Mouse (Mus musculus) neural tube, embryonic 11.5 days (tissue): ENCODE measurements around the gene Clca3a2. TPM values are rescaled to one million over a fixed set of nuclear protein-coding genes. Genes with fewer than 3 reads are reported as not detected.
"Not testable (repeated sequence)": the region's sequence is repeated elsewhere in the genome, so short reads cannot be mapped to it uniquely, and the experiment has no call there.

ENCODE experiments used
- ATAC-seq: fragments of 200-750 bp; cut with Nextera tagmentation; 2 replicates; pipeline ENCODE4 v1.8.0; 2017; ENCODE audit warnings: moderate number of reproducible peaks, mild to moderate bottlenecking, moderate TSS enrichment, moderate library complexity; ENCODE audit not compliant: insufficient read depth, low FRiP score, low TSS enrichment
- DNase-seq: peaks from one replicate; pipeline ENCODE4 v3.0.0-alpha.2; 2015; ENCODE audit warnings: low spot score
- H3K27ac ChIP-seq: fragments of 300-500 bp; sonication (generic); 2 replicates; pipeline ENCODE4 v1.5.1; 2014; ENCODE audit warnings: low read depth, mild to moderate bottlenecking, low read length
- H3K27me3 ChIP-seq: fragments of 300-500 bp; sonication (generic); 2 replicates; pipeline ENCODE4 v1.6.1; 2014; ENCODE audit warnings: mild to moderate bottlenecking, low read length, mixed read lengths; ENCODE audit not compliant: control insufficient read depth, insufficient read depth
- H3K36me3 ChIP-seq: fragments of 300-500 bp; sonication (generic); 2 replicates; pipeline ENCODE4 v1.6.1; 2014; ENCODE audit warnings: mild to moderate bottlenecking, low read length, moderate library complexity, mixed read lengths; ENCODE audit not compliant: control insufficient read depth, insufficient read depth
- H3K4me1 ChIP-seq: fragments of 300-500 bp; sonication (generic); 2 replicates; pipeline ENCODE4 v1.6.1; 2014; ENCODE audit warnings: low read length, mixed read lengths; ENCODE audit not compliant: control insufficient read depth, insufficient read depth
- H3K4me2 ChIP-seq: fragments of 300-500 bp; sonication (generic); 2 replicates; pipeline ENCODE4 v1.6.1; 2014; ENCODE audit warnings: low read depth, mild to moderate bottlenecking, moderate library complexity
- H3K4me3 ChIP-seq: fragments of 300-500 bp; sonication (generic); 2 replicates; pipeline ENCODE4 v1.5.1; 2014; ENCODE audit warnings: low read depth, low read length
- H3K9ac ChIP-seq: fragments of 300-500 bp; sonication (generic); 2 replicates; pipeline ENCODE4 v1.6.1; 2014; ENCODE audit warnings: mild to moderate bottlenecking, low read length
- H3K9me3 ChIP-seq: fragments of 300-500 bp; sonication (generic); 2 replicates; pipeline ENCODE4 v1.6.1; 2016; ENCODE audit warnings: low read length; ENCODE audit not compliant: control insufficient read depth
- WGBS: fragments of 180-500 bp; shearing (Covaris S2); extraction: QIAGEN DNeasy Blood & Tissue Kit; methylation state at CpG from one replicate; pipeline ENCODE4 v1.1.7; 2014; 5-methylcytosine and 5-hydroxymethylcytosine counted together
- polyA plus RNA-seq: library from polyadenylated mRNA; unstranded; fragments of >200 nt; fragmentation: Nextera tagmentation; extraction: Ambion mirVana; gene quantifications from 2 replicates; pipeline ENCODE4 v1.2.1, GENCODE M21; 2014

The Clca3a2 gene
- polyA plus RNA-seq, 1 experiment from 2014 or later: not detected

- not testable (repeated sequence) for H3K4me2 ChIP-seq, ATAC-seq, H3K4me3 ChIP-seq, H3K4me1 ChIP-seq, H3K9me3 ChIP-seq, H3K36me3 ChIP-seq, H3K27ac ChIP-seq, H3K9ac ChIP-seq, H3K27me3 ChIP-seq, DNase-seq
- 81% methylated on average over 8 of the region's 8 CpGs for WGBS
Measured at GRCm38 (mm10) chr3:144756103-144756502, 63.2 kb downstream of the Clca3a2 start.

GRCm38 (mm10) chr3:144753120-144753519 is 66.2 kb downstream of the Clca3a2 start:
- Histone ChIP-seq H3K9me3 (no peaks in the 10 kb centered on the region), H3K27me3 (no peaks in the 10 kb centered on the region), H3K9ac (no peak overlapping the region), H3K4me2 (no peak overlapping the region), H3K4me3 (no peak overlapping the region), H3K36me3 (no peaks in the 10 kb centered on the region), H3K4me1 (no peaks in the 10 kb centered on the region), H3K27ac (no peak overlapping the region)
- peak; percentile 17 for DNase-seq
- WGBS: 8% methylated on average over 2 of the region's 2 CpGs
- 0 out of 2 replicates have a peak, but pooled peaks have one; percentile 45 for ATAC-seq

- H3K4me2 ChIP-seq: not testable (repeated sequence)
Measured at GRCm38 (mm10) chr3:144749062-144749963, 70.0 kb downstream of the Clca3a2 start.

GRCm38 (mm10) chr3:144747706-144748105 is 71.6 kb downstream of the Clca3a2 start:
- H3K27me3 ChIP-seq, H3K4me3 ChIP-seq, H3K9ac ChIP-seq, H3K4me2 ChIP-seq, H3K4me1 ChIP-seq, DNase-seq, H3K27ac ChIP-seq, H3K9me3 ChIP-seq, ATAC-seq, H3K36me3 ChIP-seq: not testable (repeated sequence)
- WGBS: 49% methylated on average over 3 of the region's 3 CpGs

More at GRCm38 (mm10) chr3:144749062-144749963, 70.0 kb downstream of the Clca3a2 start:
- DNase-seq, H3K4me3 ChIP-seq, H3K9ac ChIP-seq, H3K27ac ChIP-seq, H3K36me3 ChIP-seq, H3K27me3 ChIP-seq, H3K9me3 ChIP-seq, H3K4me1 ChIP-seq: not testable (repeated sequence)
- peak; percentile 36 for ATAC-seq
- WGBS: 64% methylated on average over 18 of the region's 21 CpGs

Other genes starting within 250 kb of the Clca3a2 start
- 17.0 and 18.1 TPM in 2 replicates for gene Hs2st1, start 249.3 kb downstream of the Clca3a2 start, polyA plus RNA-seq
- 397 and 409 TPM in 2 replicates for gene Selenof, start 249.2 kb downstream of the Clca3a2 start, polyA plus RNA-seq
- 117 and 123 TPM in 2 replicates for gene Sh3glb1, start 99.2 kb downstream of the Clca3a2 start, polyA plus RNA-seq
- gene Clca3a1, start 58.5 kb downstream of the Clca3a2 start, polyA plus RNA-seq: 0.05 and 0.08 TPM in 2 replicates
- not detected in 2 replicates for gene Clca3b, start 29.9 kb upstream of the Clca3a2 start, polyA plus RNA-seq
- gene Clca4b, start 113.0 kb upstream of the Clca3a2 start, polyA plus RNA-seq: not detected in 2 replicates
- gene Clca4a, start 155.6 kb upstream of the Clca3a2 start, polyA plus RNA-seq: not detected in 2 replicates
- gene Clca1, start 213.3 kb upstream of the Clca3a2 start, polyA plus RNA-seq: not detected in 2 replicates